Mouse (Mus musculus) heart, adult 18-20 months (tissue): ENCODE data around the gene Ano9. TPM values are rescaled to one million over a fixed set of nuclear protein-coding genes. Genes with fewer than 3 reads are reported as not detected.

Source experiments
- DNase-seq, 2 experiments: peaks; one replicate each; pipeline ENCODE4 v3.0.0; 2021 to 2022; ENCODE audit warnings: mixed read lengths in 1 of 2
- total RNA-seq, 2 experiments: library from RNA; stranded (reverse); gene quantifications; 2 replicates each; pipeline ENCODE4 v1.2.3; 2021

Gene Ano9
- total RNA-seq, 2 experiments from 2014 or later, result not detected

DNA sequence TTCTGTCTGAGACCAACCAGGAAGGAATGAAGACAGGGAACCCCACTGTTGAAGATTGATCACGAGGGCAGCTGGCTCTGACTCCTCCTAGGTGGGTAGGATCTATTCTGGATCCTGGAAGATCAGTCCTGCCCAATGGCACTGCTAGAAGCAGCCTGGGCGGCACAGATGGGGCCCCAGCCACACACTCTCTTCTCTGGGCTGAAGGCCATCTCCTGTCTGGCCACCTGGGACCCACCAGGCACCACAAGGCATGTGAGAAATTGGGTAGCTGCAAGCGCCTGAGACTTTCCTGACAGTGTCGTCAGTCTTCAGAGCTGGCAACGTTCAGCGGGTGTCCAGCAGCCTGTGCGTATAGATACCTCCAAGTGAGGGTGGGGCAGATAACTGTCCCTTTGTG lies 55.1 kb downstream of the Ano9 start:
- DNase-seq, result no peak

GRCm38 (mm10) chr7:141061269-141061692 lies 56.3 kb downstream of the Ano9 start:
- no peak for DNase-seq

DNA sequence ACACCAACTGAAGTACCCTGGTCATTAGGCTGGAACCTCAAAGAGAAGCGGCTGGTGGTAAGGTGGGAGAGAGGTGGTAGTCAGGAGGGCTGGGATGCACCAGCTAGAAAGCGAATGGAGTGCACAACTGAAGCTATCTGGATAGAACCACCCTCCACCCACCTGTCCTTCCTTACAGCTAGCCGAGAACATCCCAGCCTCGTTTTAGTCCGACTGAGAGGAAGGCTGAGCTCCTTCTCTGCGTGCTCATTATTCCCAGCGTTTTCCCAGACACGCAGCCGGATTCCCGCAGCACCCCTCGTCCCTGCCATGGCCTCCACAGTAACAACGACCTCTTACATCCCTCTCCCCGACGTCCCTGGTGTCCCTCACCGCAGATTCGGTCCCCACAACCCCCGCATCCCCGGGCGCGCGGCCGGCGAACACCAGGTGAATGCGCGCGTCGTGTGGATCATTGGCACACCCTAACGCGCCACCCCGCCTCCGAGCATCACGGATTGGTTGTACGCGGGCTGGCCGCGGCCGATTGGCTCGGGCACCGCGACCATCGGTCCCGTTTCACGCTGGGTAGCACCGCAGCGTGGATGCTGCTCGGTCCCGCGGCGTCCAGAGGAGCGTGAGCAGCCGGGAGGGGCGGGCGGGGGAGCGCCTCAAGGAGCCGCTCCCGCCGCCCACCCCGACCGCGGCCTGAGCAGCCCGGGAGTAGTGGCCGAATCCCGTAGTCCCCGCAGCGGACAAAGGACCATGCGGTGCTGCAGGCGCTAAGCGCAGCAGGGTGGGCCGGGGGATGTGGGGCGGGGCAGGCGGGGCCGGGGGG lies 57.0 kb downstream of the Ano9 start, which contains the start of gene B4galnt4:
TSS of gene B4galnt4 (plus strand) at position 679 of the 817 bp plus-strand sequence.
- peak; percentile 52 to 55 for DNase-seq

GRCm38 (mm10) chr7:141059929-141060328 lies 57.7 kb downstream of the Ano9 start:
- no peak for DNase-seq

DNA sequence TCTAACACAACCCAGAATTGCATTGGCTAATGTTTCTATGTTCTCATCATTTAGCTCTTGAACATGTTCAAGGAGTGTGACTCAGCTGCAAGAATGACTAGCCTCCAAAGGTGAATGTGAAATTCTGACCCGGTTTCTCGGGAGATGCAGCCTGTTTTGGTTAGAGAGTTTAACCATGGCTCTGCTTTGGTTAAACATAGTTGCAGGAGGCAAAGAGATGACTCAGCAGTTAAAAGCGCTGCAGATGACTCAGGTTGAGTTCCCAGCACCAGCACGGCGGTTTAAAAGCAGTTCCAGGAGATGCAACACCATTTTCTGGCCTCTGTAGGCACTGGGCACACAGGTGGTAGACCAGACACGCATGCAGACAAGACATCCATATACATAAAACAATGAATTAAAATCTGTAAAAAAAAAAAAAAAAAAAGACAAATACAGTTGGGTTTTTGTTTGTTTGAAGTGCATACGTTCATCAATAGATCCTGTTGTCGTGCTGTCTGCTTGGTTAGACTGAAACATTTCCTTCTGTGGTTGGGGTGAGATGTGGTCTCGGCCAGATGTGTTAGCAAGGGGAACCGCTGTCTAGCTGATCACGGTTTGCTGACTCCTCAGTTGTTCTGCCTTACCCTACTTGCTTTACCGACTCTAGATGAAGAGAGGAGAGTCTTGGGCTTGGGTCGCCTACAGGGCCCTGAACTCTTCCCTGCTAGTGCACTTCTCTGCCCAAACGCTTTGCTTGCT lies 58.8 kb downstream of the Ano9 start:
- no peak for DNase-seq

DNA sequence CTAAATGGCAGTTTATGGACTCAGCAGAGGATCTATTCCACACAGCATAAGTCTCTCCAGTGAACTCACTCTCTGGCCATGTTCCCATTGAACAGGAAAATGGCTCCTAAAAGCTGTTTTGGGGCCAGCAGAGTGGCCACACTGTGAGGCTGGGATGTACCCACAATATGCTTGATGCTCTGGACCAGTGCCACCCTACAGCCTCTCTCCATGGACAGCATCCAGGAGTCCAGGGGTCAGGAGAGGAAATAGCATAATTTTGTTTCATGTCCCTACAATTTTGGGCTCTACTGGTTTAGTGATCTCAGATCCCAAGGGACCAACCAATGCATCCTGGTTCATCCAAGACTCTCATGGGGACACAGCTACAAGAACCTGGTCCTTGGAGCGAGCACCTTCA lies 60.1 kb downstream of the Ano9 start:
- no peak for DNase-seq

DNA sequence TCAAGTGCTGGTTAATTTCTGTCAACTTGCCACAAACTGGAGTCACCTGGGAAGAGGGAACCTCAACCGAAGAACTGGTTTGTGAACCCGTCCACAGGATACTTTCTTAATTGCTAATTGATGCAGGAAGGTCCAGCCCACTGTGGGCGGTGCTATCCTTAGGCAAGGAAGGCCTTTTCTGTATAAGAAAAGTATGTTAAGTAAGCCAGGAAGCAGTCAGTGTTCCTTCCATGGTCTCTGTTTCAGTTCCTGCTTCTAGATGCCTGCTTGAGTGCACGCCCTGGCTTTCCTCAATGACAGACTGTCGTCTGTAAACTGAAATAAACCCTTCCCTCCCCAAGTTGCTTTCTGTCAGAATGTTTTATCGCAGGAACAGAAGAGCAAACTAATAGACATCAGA lies 60.6 kb downstream of the Ano9 start:
- no peak for DNase-seq

DNA sequence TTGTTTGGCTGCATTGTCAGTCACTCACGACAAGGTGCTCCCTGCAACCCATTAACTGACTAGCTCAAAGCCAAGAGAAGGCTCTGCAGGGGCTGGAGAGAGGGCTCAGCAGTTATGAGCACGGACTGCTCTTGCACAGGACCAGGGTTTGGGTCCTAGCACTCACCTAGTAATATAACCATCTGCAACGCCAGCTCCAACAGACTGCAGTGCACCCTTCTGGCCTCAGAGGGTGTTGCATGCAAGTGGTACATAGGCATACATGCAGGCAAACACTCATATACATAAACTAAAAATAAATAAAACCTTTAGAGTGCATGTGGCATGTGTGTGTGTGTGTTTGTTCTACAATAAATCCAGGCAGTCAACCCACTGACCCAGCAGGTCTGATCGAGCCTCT lies 61.8 kb downstream of the Ano9 start:
- no peak for DNase-seq

DNA sequence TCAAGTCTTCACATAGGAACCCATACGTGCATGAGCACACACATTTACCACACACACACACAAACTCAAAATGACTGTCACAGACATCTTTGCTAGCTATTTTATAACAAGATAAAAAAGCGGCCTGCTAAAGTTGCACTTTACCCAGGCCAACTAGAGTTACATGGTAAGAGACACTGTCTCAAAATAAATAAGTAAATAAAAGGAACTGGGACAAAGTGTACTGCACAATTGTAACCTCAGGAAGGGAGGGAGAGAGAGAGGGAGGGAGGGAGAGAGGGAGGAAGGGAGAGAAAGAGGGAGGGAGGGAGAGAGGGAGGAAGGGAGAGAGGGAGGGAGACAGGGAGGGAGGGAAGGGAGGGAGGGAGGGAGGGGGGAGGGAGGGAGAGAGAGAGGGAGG lies 65.2 kb downstream of the Ano9 start:
- DNase-seq, result no peak

GRCm38 (mm10) chr7:141052016-141052415 lies 65.6 kb downstream of the Ano9 start:
- no peak for DNase-seq

Other genes starting within 250 kb of the Ano9 start
- gene Psmd13, start 235.8 kb downstream of the Ano9 start, total RNA-seq, result 10 to 100 TPM; 76.5 to 84.0 TPM
- 10 to 100 TPM; 61.9 to 69.3 TPM for gene Sirt3, start 235.5 kb downstream of the Ano9 start, total RNA-seq
- 1,000 to 10,000 TPM; 3,201 to 3,214 TPM for gene Cox8b, start 217.4 kb downstream of the Ano9 start, total RNA-seq
- not detected for gene Nlrp6, start 196.9 kb downstream of the Ano9 start, total RNA-seq
- gene Pgghg, start 176.4 kb downstream of the Ano9 start, total RNA-seq, result 1 to 10 TPM; 3.5 to 4.3 TPM
- gene Ifitm5, start 167.5 kb downstream of the Ano9 start, total RNA-seq, result under 1 TPM in 1 of 2 experiments, not detected in 1; 0.46 TPM
- gene Gm45717, start 161.9 kb downstream of the Ano9 start, total RNA-seq, result not detected
- 10 to 100 TPM; 98.8 to 99.4 TPM for gene Ifitm2, start 161.8 kb downstream of the Ano9 start, total RNA-seq
- 1 to 10 TPM; 2.6 to 8.3 TPM for gene Ifitm1, start 150.6 kb downstream of the Ano9 start, total RNA-seq
- 100 to 1,000 TPM in 1 of 2 experiments, 10 to 100 TPM in 1; 94.8 to 129 TPM for gene Ifitm3, start 107.0 kb downstream of the Ano9 start, total RNA-seq
- not detected for gene Ifitm6, start 99.9 kb downstream of the Ano9 start, total RNA-seq
- gene Gm17387, start 88.7 kb downstream of the Ano9 start, total RNA-seq, result not detected
- gene B4galnt4, start 56.7 kb downstream of the Ano9 start, total RNA-seq, result not detected
- 1 to 10 TPM in 1 of 2 experiments, under 1 TPM in 1; 0.37 to 1.6 TPM for gene Pkp3, start 39.6 kb downstream of the Ano9 start, total RNA-seq
- gene Sigirr, start 17.2 kb downstream of the Ano9 start, total RNA-seq, result 1 to 10 TPM; 4.2 to 4.7 TPM
- 10 to 100 TPM; 28.1 to 30.3 TPM for gene Ptdss2, start 4.6 kb upstream of the Ano9 start, total RNA-seq
- gene Rnh1, start 55.1 kb upstream of the Ano9 start, total RNA-seq, result 10 to 100 TPM; 71.5 to 77.6 TPM
- gene Hras, start 76.2 kb upstream of the Ano9 start, total RNA-seq, result 100 to 1,000 TPM in 1 of 2 experiments, 10 to 100 TPM in 1; 91.4 to 103 TPM
- 1 to 10 TPM; 2.0 to 3.4 TPM for gene Lrrc56, start 76.4 kb upstream of the Ano9 start, total RNA-seq
- not detected for gene Lmntd2, start 96.3 kb upstream of the Ano9 start, total RNA-seq
- gene Rassf7, start 98.1 kb upstream of the Ano9 start, total RNA-seq, result under 1 TPM; 0.57 to 0.87 TPM
- 10 to 100 TPM; 33.7 to 34.8 TPM for gene Phrf1, start 111.0 kb upstream of the Ano9 start, total RNA-seq
- 1 to 10 TPM; 2.3 to 3.1 TPM for gene Irf7, start 148.7 kb upstream of the Ano9 start, total RNA-seq
- gene Cdhr5, start 159.0 kb upstream of the Ano9 start, total RNA-seq, result not detected
- not detected for gene Sct, start 161.3 kb upstream of the Ano9 start, total RNA-seq
- not detected for gene Drd4, start 174.2 kb upstream of the Ano9 start, total RNA-seq
- 10 to 100 TPM; 11.7 to 12.6 TPM for gene Deaf1, start 209.9 kb upstream of the Ano9 start, total RNA-seq
- 10 to 100 TPM; 14.6 to 15.7 TPM for gene Tmem80, start 209.9 kb upstream of the Ano9 start, total RNA-seq
- 1 to 10 TPM; 1.7 to 3.0 TPM for gene Eps8l2, start 221.1 kb upstream of the Ano9 start, total RNA-seq